Mouse (Mus musculus) bone marrow macrophage, adult 2 months (primary cell): ENCODE results near the gene Bglap3.

Experiments used
- CTCF ChIP-seq: IDR thresholded peaks from 2 replicates; pipeline ENCODE4 v1.5.1; 2012; ENCODE audit warnings: low read depth, mild to moderate bottlenecking, low read length, moderate library complexity
- POLR2A ChIP-seq: IDR thresholded peaks from 2 replicates; pipeline ENCODE4 v1.6.1; 2012; ENCODE audit warnings: mild to moderate bottlenecking, low read depth, low read length, borderline replicate concordance

DNA sequence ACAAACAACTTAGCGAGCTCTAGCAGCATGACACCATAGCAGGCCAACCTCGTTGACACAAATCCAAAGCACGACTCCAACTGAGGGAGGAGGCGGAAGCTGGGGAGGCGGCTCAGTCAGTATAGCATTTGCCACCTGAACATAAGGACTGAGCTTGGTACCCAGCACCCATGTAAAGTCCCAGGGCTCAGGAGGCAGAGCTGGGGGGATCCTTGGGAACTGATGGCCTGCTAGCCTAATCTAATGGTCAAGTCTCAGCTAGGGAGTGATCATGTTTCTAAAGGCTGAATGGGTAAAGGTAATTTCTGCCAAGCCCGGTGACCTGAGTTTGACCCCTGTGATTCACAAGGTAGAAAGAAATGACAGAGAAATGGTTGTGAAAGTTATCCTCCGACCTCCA, 35.0 kb upstream of the Bglap3 start:
- TF ChIP-seq CTCF (no peak), POLR2A (no peak)
